Mouse (Mus musculus): Measurements from ENCODE around the gene Fkbp2.

DNA sequence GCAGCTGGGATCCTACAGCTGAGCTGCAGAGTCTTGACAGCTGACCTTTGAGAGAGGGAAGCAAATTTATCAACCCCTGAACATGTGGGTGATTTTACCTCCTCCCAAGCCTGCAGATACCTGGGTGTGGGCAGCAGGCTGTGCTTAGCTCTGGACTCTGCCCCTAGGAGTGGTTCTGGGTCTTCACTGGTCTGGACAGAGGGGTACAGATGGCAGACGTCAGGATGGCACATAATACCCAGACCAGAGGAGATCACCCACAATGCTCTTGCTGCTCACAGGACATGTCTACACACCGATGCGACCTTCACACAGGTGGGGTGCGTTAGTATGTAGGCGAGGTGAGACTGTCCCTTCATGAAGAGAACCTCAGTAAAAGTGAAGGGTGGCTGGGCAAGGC lies 30.8 kb downstream of the Fkbp2 start:
- TF ChIP-seq CTCF (IDR thresholded peaks at IDR 0.05; ENCODE audit: low read depth) (no peak), EP300 (IDR thresholded peaks at IDR 0.05; ENCODE audit: low read depth) (no peak)

Data from heart, postnatal 0 days (tissue).